Mouse (Mus musculus): ENCODE data around the gene Rpl38.

DNA sequence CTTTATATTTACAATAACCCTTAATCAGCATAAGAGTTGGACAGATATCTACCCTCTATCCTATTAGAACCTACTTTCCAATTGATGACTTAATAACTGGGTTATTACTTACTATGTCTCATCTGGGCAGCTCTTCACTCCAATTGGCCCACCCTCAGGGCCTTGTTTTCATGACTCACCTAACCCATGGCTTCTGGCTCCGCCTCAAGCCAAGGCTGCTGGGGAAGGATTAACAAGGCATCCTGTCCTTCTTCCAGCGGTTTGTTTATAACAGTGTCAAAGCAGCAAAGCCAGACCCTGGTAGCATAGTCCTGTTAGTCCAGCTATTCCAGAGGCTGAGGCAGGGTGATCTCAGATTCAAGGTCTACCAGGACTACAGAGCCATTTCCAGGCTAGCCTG lies 26.1 kb downstream of the Rpl38 start:
- TF ChIP-seq EP300 (IDR thresholded peaks at IDR 0.05; ENCODE audit: low read depth) (no peak), CTCF (IDR thresholded peaks at IDR 0.05; ENCODE audit: low read depth) (no peak)
